ENCODE assay signal across 31 mouse cellular contexts in genomic region chr7:63321171-63321570, GRCm38 (mm10).
"Had no signal": no experiment of that assay in that cellular context is flagged by ENCODE, and none has a peak within 500 bp of the region (broad histone marks: within the 10 kb centered on the region; RNA-seq: fewer than 3 reads in every experiment).

No protein-coding gene starts in this region.

- H3K27me3 ChIP-seq: limb, embryonic 12.5 days; limb, embryonic 15.5 days; liver, embryonic 12.5 days; liver, embryonic 13.5 days; liver, embryonic 15.5 days; lung, embryonic 15.5 days; megakaryocyte, embryonic 14.5 days; midbrain, embryonic 12.5 days; midbrain, embryonic 13.5 days; midbrain, embryonic 15.5 days; neural tube, embryonic 12.5 days had no signal

- H3K9me3 ChIP-seq: limb, embryonic 10.5 days; limb, embryonic 12.5 days; limb, embryonic 13.5 days; limb, embryonic 15.5 days; liver, embryonic 12.5 days; liver, embryonic 13.5 days; liver, embryonic 15.5 days; lung, embryonic 15.5 days; megakaryocyte, embryonic 14.5 days; midbrain, embryonic 10.5 days; midbrain, embryonic 12.5 days; midbrain, embryonic 13.5 days; midbrain, embryonic 15.5 days; neural tube, embryonic 12.5 days had no signal

- DNase-seq: left cerebral cortex, postnatal 4 days; liver; liver, embryonic 13.5 days; liver, postnatal 0 days; lung, adult 18-20 months; lung, adult 2 months; lung, embryonic 14.5 days; lung, postnatal 10 days; lung, postnatal 14 days; lung, postnatal 36 days; lung, postnatal 4 days; midbrain, embryonic 14.5 days had no signal

- H3K4me1 ChIP-seq: limb, embryonic 10.5 days; limb, embryonic 13.5 days; limb, embryonic 15.5 days; liver, embryonic 12.5 days; liver, embryonic 13.5 days; liver, embryonic 15.5 days; lung, embryonic 15.5 days; megakaryocyte, embryonic 14.5 days; midbrain, embryonic 10.5 days; midbrain, embryonic 12.5 days; midbrain, embryonic 13.5 days; midbrain, embryonic 15.5 days; neural tube, embryonic 12.5 days had no signal

- ATAC-seq: liver, embryonic 12.5 days; liver, postnatal 0 days; lung, postnatal 0 days; midbrain, embryonic 13.5 days; midbrain, embryonic 15.5 days; midbrain, embryonic 16.5 days had no signal

- H3K27ac ChIP-seq: limb, embryonic 10.5 days; limb, embryonic 12.5 days; limb, embryonic 13.5 days; limb, embryonic 15.5 days; liver, embryonic 12.5 days; liver, embryonic 13.5 days; liver, embryonic 14.5 days; liver, embryonic 15.5 days; lung, embryonic 15.5 days; macrophage; midbrain, embryonic 10.5 days; midbrain, embryonic 12.5 days; midbrain, embryonic 13.5 days; midbrain, embryonic 15.5 days; neural tube, embryonic 12.5 days had no signal

- H3K4me2 ChIP-seq: limb, embryonic 12.5 days; limb, embryonic 13.5 days; limb, embryonic 15.5 days; liver, embryonic 12.5 days; liver, embryonic 13.5 days; liver, embryonic 15.5 days; lung, embryonic 14.5 days; lung, embryonic 15.5 days; midbrain, embryonic 11.5 days; midbrain, embryonic 12.5 days; midbrain, embryonic 13.5 days; midbrain, embryonic 15.5 days; neural tube, embryonic 12.5 days had no signal

- H3K36me3 ChIP-seq: limb, embryonic 10.5 days; limb, embryonic 12.5 days; limb, embryonic 13.5 days; limb, embryonic 15.5 days; liver, embryonic 12.5 days; liver, embryonic 13.5 days; liver, embryonic 15.5 days; lung, embryonic 15.5 days; midbrain, embryonic 10.5 days; midbrain, embryonic 12.5 days; midbrain, embryonic 13.5 days; midbrain, embryonic 15.5 days; neural tube, embryonic 12.5 days had no signal

- H3K4me3 ChIP-seq: limb, embryonic 10.5 days; limb, embryonic 12.5 days; limb, embryonic 13.5 days; limb, embryonic 15.5 days; liver, embryonic 12.5 days; liver, embryonic 13.5 days; liver, embryonic 15.5 days; lung, embryonic 15.5 days; megakaryocyte, embryonic 14.5 days; midbrain, embryonic 10.5 days; midbrain, embryonic 12.5 days; midbrain, embryonic 13.5 days; midbrain, embryonic 15.5 days; myocyte; neural tube, embryonic 12.5 days had no signal

- H3K9ac ChIP-seq: limb, embryonic 12.5 days; limb, embryonic 13.5 days; limb, embryonic 15.5 days; liver, embryonic 12.5 days; liver, embryonic 13.5 days; liver, embryonic 14.5 days; liver, embryonic 15.5 days; liver, postnatal 0 days; lung, embryonic 14.5 days; lung, embryonic 15.5 days; midbrain, embryonic 12.5 days; midbrain, embryonic 13.5 days; midbrain, embryonic 15.5 days; neural tube, embryonic 12.5 days had no signal
